Mouse (Mus musculus) mammary gland, adult 2 months (tissue): ENCODE results near the gene Mtif2. TPM values are rescaled to one million over a fixed set of nuclear protein-coding genes. Genes with fewer than 3 reads are reported as not detected.

Source experiments
- polyA plus RNA-seq: library from polyadenylated mRNA; depleted of rRNA; stranded (reverse); fragments of >200 nt; gene quantifications from 2 replicates; pipeline ENCODE4 v1.2.3, GENCODE M21; 2012; ENCODE audit warnings: low replicate concordance; rRNA removed

Mtif2 gene
- polyA plus RNA-seq: 7.4 and 11.5 TPM in 2 replicates

DNA sequence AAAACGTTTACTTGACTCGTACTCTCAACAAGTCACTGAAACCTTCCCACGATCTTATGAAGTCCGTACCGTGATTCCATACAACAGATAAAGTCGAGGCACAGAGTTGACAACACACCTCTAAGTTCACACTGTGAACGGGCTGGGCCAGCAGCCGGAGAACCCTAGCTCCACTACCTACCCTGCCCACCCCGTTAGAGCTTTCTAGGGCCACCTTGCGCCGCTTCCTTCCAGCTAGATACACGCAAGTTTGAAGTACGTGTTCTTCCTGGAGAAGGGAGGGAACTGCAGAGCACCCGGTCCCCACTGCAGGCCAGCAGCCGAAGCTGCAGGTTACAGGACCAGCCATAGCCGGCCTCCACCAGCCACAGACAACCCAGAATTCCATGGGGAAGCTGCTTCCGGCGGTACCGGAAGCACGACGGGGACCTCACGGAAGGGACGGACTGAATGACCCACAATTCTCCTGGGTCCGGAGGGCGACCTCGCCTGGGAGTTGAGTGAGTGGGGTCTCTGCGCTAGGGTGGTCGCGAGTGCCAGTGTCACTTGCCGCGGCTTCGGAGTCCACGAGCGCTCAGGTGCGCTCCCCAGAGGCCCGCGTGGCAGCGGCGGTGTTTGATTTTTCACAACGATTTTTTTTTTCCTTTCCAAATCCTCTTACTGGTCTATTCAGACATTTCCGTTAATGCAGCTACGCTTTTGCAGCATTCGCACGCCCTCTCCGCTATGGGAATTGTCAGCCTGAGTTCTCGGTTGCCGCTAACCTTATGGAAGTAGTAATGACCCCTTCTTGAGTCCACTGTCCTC is at the start of gene Mtif2:
TSS of gene Mtif2 (plus strand) at position 421 of the 807 bp plus-strand sequence.

GRCm38 (mm10) chr11:29514682-29515412 is 11.4 kb upstream of the Mtif2 start, which contains the start of gene Prorsd1:
Prorsd1 (minus strand) TSS chr11:29515033.

DNA sequence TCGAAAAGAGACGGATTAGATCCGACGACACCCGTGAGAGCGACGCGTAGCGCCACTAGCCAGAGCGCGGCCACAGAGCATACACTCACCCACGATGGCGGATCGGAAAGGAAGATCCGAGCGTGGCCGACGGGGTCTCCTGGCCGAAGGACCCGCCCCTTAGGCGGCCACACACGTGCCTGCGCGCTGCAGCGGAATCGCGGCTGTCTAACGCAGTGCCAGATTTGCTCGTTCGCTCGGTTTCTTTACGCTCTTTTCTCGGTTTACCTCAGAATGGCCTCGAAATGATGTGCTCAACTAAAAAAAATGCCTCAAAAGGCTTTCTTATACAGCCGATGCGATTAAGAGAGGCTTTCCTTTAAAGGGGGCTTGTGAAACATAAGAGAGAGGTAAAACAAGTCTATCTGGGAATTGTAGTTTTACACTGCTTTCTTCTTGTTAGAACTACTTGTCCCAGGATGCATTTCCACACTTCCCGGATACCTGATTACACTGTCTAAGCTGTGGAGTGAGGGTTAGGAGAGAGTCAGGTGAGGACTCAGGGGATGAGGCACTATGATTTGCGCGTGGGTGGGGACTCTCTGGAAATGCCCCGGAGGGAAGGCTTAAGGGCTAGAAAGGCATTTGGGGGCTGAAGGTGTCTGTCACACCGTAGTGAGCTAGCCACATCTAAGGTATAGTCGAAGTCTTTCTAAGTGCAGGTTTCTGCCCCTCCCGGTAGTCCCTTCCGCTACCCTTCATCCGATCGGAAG is 21.7 kb downstream of the Mtif2 start, which contains the start of the genes Clhc1 and Rps27a:
TSS of gene Clhc1 (plus strand) at position 199 of the 752 bp plus-strand sequence.
TSS of gene Rps27a (minus strand) at position 358 of the 752 bp plus-strand sequence.

Other genes starting within 250 kb of the Mtif2 start
- gene Ccdc88a, start 152.8 kb upstream of the Mtif2 start, polyA plus RNA-seq: 1.9 and 3.9 TPM in 2 replicates
- gene Prorsd1, start 11.4 kb upstream of the Mtif2 start, polyA plus RNA-seq: 1.4 and 5.6 TPM in 2 replicates
- gene Clhc1, start 21.5 kb downstream of the Mtif2 start, polyA plus RNA-seq: not detected in 2 replicates
- 50.0 and 108 TPM in 2 replicates for gene Rps27a, start 21.7 kb downstream of the Mtif2 start, polyA plus RNA-seq
- gene Rtn4, start 166.5 kb downstream of the Mtif2 start, polyA plus RNA-seq: 136 and 168 TPM in 2 replicates